Mouse (Mus musculus) stomach, postnatal 0 days (tissue): ENCODE measurements at regions not wholly inside any gene's neighbourhood (a gene's known extent, or its start where the extent isn't known, plus 50 kb on each side); places are given as distances from the start of the nearest gene placed in this dataset.

Experiments
- ATAC-seq: fragments of 200-750 bp; cut with Nextera tagmentation; 2 replicates; pipeline ENCODE4 v1.8.0; 2017; ENCODE audit not compliant: low FRiP score, low TSS enrichment
- DNase-seq: peaks from one replicate; pipeline ENCODE4 v3.0.0-alpha.2; 2016; ENCODE audit warnings: low spot score
- H3K27ac ChIP-seq: fragments of 300-500 bp; sonication (generic); replicated peaks from 2 replicates; pipeline ENCODE4 v1.5.1; 2014; ENCODE audit warnings: mild to moderate bottlenecking, control low read depth
- H3K27me3 ChIP-seq: fragments of 300-500 bp; sonication (generic); 2 replicates; pipeline ENCODE4 v1.6.1; 2014; ENCODE audit warnings: low read length; ENCODE audit not compliant: control insufficient read depth, insufficient read depth
- H3K36me3 ChIP-seq: fragments of 300-500 bp; sonication (generic); 2 replicates; pipeline ENCODE4 v1.6.1; 2014; ENCODE audit warnings: low read length, mixed read lengths; ENCODE audit not compliant: control insufficient read depth, insufficient read depth
- H3K4me1 ChIP-seq: fragments of 300-500 bp; sonication (generic); replicated peaks from 2 replicates; pipeline ENCODE4 v1.6.1; 2014; ENCODE audit warnings: antibody characterized with exemption; ENCODE audit not compliant: control insufficient read depth, insufficient read depth
- H3K4me2 ChIP-seq: fragments of 300-500 bp; sonication (generic); replicated peaks from 2 replicates; pipeline ENCODE4 v1.6.1; 2014; ENCODE audit warnings: low read depth, mild to moderate bottlenecking, control low read depth, moderate library complexity
- H3K4me3 ChIP-seq: fragments of 300-500 bp; sonication (generic); 2 replicates; pipeline ENCODE4 v1.5.1; 2014; ENCODE audit warnings: low read depth, low read length, control low read depth
- H3K9ac ChIP-seq: fragments of 300-500 bp; sonication (generic); 2 replicates; pipeline ENCODE4 v1.6.1; 2014; ENCODE audit warnings: mild to moderate bottlenecking, low read length, control low read depth, mixed read lengths
- H3K9me3 ChIP-seq: fragments of 300-500 bp; sonication (generic); 2 replicates; pipeline ENCODE4 v1.6.1; 2016; ENCODE audit warnings: low read length; ENCODE audit not compliant: control insufficient read depth
- CTCF ChIP-seq: IDR thresholded peaks from 2 replicates; pipeline ENCODE4 v1.5.1; 2016; ENCODE audit warnings: antibody characterized with exemption, low read depth, mild to moderate bottlenecking, moderate library complexity
- EP300 ChIP-seq: optimal IDR thresholded peaks from 2 replicates; pipeline ENCODE3; 2016; ENCODE audit warnings: antibody characterized with exemption
- WGBS: fragments of 180-500 bp; shearing (Covaris S2); extraction: QIAGEN DNeasy Blood & Tissue Kit; methylation state at CpG from one replicate; pipeline ENCODE4 v1.1.7; 2014; 5-methylcytosine and 5-hydroxymethylcytosine counted together

DNA sequence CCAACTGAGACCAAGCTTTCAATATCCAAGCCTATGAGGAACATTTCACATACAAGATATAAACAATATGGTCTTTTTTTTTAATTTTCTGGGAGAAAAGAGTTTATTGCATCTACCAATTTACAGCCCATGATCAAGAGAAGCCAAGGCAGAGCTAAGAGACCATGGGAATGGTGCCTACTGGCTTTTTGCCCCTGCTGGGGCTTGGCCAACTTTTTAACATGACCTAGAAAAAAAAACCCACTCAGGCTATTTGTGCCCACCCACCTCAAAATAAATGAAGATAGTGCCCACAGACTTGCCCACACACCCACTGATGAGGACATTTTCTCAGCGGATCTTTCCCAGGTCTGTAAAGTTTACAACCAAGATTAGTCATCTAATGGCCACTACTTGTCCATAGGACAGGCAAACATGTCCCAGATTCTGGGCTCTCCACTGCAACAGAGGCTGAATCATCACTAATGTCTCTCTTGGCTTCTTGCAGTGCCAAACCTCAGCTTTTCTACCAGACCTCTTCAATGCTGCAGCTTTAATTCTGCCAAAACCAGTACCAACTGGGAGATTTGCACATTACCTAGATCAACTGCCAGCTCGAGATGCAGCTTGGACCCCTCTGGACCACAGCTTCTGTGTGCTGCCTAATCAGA is 79.6 kb upstream of the Tmc3 start:
- no peak for DNase-seq
- H3K27ac ChIP-seq, result no peak overlapping the region
- no peaks in the 10 kb centered on the region for H3K27me3 ChIP-seq
- no peak overlapping the region for H3K4me3 ChIP-seq
- no peak overlapping the region for H3K4me2 ChIP-seq
- ATAC-seq, result no peak
- no peaks in the 10 kb centered on the region for H3K4me1 ChIP-seq
- no peaks in the 10 kb centered on the region for H3K9me3 ChIP-seq
- 77% methylated on average over 2 of the region's 2 CpGs for WGBS
- no peak for TF ChIP-seq EP300
- no peak for TF ChIP-seq CTCF
- H3K9ac ChIP-seq, result no peak overlapping the region
- no peaks in the 10 kb centered on the region for H3K36me3 ChIP-seq

DNA sequence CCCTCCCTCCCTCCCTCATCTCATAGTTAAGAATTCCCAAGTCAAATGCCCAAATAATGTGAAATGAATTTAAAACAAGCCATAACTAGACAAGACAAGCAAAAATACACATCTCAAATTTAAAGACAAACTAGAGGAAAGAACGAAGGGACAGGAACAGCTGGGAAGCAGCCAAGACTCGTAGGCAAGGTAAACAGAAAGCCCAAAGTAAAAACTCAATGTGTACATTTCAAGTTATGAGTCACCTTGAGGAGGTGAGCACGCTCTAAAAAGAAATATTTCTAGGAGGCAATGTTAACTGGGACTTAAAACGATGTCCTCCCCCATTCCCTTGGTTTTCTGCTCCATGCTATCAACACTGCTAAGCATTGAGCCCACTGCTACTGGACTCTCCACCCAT is 68.4 kb upstream of the Tmc3 start:
- Histone ChIP-seq H3K4me2 (no peak overlapping the region), H3K27me3 (no peaks in the 10 kb centered on the region), H3K9me3 (no peaks in the 10 kb centered on the region), H3K9ac (no peak overlapping the region), H3K4me3 (no peak overlapping the region), H3K27ac (no peak overlapping the region), H3K4me1 (no peaks in the 10 kb centered on the region), H3K36me3 (no peaks in the 10 kb centered on the region)
- peak; percentile 46 for DNase-seq
- ATAC-seq, result no peak
- 16% methylated on average over 4 of the region's 4 CpGs for WGBS
- TF ChIP-seq CTCF (no peak), EP300 (no peak)

DNA sequence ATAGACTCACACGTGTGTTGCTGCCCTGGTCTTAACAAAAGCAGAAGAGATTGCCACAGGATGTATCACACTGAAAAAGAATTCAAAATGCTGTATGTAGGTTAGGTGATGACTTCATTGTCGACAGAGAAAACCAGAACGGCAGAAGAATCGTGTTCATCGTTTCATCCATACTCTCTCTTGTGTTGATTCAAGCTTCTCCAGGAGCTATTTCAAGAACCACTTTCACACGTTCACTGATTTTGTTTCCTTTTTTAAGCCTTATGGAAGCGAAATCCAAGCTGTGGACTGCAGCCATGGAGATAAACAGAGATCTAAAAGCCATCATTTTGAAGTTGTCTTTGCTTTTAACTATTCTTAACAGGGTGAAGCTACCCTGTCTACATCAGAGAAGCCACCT is 63.2 kb upstream of the Tmc3 start:
- H3K9ac ChIP-seq, result no peak overlapping the region
- no peak overlapping the region for H3K4me3 ChIP-seq
- no peaks in the 10 kb centered on the region for H3K9me3 ChIP-seq
- no peaks in the 10 kb centered on the region for H3K27me3 ChIP-seq
- no peaks in the 10 kb centered on the region for H3K4me1 ChIP-seq
- H3K27ac ChIP-seq, result no peak overlapping the region
- WGBS, result 62% methylated on average over 7 of the region's 7 CpGs
- no peak for DNase-seq
- TF ChIP-seq CTCF (no peak), EP300 (no peak)
- no peaks in the 10 kb centered on the region for H3K36me3 ChIP-seq
- no peak overlapping the region for H3K4me2 ChIP-seq
- ATAC-seq, result no peak
